Mouse (Mus musculus) thymus, adult 2 months (tissue): ENCODE measurements at regions not wholly inside any gene's neighbourhood (a gene's known extent, or its start where the extent isn't known, plus 50 kb on each side); places are given as distances from the start of the nearest gene placed in this dataset.

Source experiments
- CTCF ChIP-seq: fragments of 200-500 bp; IDR thresholded peaks from 2 replicates; pipeline ENCODE4 v1.5.1; 2012; ENCODE audit warnings: mild to moderate bottlenecking, control low read depth, low read length, moderate library complexity, borderline replicate concordance; ENCODE audit not compliant: control insufficient read depth, poor library complexity, insufficient read depth; ENCODE audit errors: extremely low read depth
- POLR2A ChIP-seq: fragments of 200-500 bp; IDR thresholded peaks from 2 replicates; pipeline ENCODE4 v1.6.1; 2012; ENCODE audit warnings: mild to moderate bottlenecking, low read length, control low read depth, moderate library complexity; ENCODE audit not compliant: control insufficient read depth, poor library complexity, insufficient read depth; ENCODE audit errors: extremely low read depth

- TF ChIP-seq CTCF (no peak), POLR2A (no peak)
Measured at GRCm38 (mm10) chr3:80200904-80201303, 316.6 kb downstream of the Fam198b start.
